Mouse (Mus musculus): ENCODE results near the gene Slc5a6. TPM values are rescaled to one million over a fixed set of nuclear protein-coding genes. Genes with fewer than 3 reads are reported as not detected.
"Not testable (repeated sequence)": the region's sequence is repeated elsewhere in the genome, so short reads cannot be mapped to it uniquely, and the experiment has no call there.

The Slc5a6 gene
- total RNA-seq, 2 experiments from 2014 or later, result 4.3 to 7.1 TPM

- ATAC-seq (replicated peaks; ENCODE audit: low FRiP score, low TSS enrichment, poor library complexity, severe bottlenecking), result not testable (repeated sequence)
These were observed 26.9 kb downstream of the Slc5a6 start for GRCm38 (mm10) chr5:31021790-31022189.

GRCm38 (mm10) chr5:31015913-31016312 lies 32.8 kb downstream of the Slc5a6 start:
- ATAC-seq (replicated peaks; ENCODE audit: low FRiP score, low TSS enrichment, poor library complexity, severe bottlenecking), result no peak

- ATAC-seq (replicated peaks; ENCODE audit: low FRiP score, low TSS enrichment, poor library complexity, severe bottlenecking), result no peak
These were observed 36.0 kb downstream of the Slc5a6 start for GRCm38 (mm10) chr5:31012737-31013136.

GRCm38 (mm10) chr5:31004184-31004583 lies 44.5 kb downstream of the Slc5a6 start:
- ATAC-seq (replicated peaks; ENCODE audit: low FRiP score, low TSS enrichment, poor library complexity, severe bottlenecking), result peak; percentile 82

GRCm38 (mm10) chr5:31001560-31001959 lies 47.2 kb downstream of the Slc5a6 start:
- no peak for ATAC-seq (replicated peaks; ENCODE audit: low FRiP score, low TSS enrichment, poor library complexity, severe bottlenecking)

- no peak for ATAC-seq (replicated peaks; ENCODE audit: low FRiP score, low TSS enrichment, poor library complexity, severe bottlenecking)
These were observed 47.7 kb downstream of the Slc5a6 start for GRCm38 (mm10) chr5:31000993-31001392.

- ATAC-seq (replicated peaks; ENCODE audit: low FRiP score, low TSS enrichment, poor library complexity, severe bottlenecking), result no peak
These were observed 48.6 kb downstream of the Slc5a6 start for GRCm38 (mm10) chr5:31000122-31000521.

- ATAC-seq (replicated peaks; ENCODE audit: low FRiP score, low TSS enrichment, poor library complexity, severe bottlenecking), result no peak
These were observed 49.4 kb downstream of the Slc5a6 start for GRCm38 (mm10) chr5:30999324-30999723.

GRCm38 (mm10) chr5:30998306-30998705 lies 50.4 kb downstream of the Slc5a6 start:
- peak; percentile 82 for ATAC-seq (replicated peaks; ENCODE audit: low FRiP score, low TSS enrichment, poor library complexity, severe bottlenecking)

- no peak for ATAC-seq (replicated peaks; ENCODE audit: low FRiP score, low TSS enrichment, poor library complexity, severe bottlenecking)
These were observed 53.7 kb downstream of the Slc5a6 start for GRCm38 (mm10) chr5:30994910-30995635.

- no peak for ATAC-seq (replicated peaks; ENCODE audit: low FRiP score, low TSS enrichment, poor library complexity, severe bottlenecking)
These were observed 54.6 kb downstream of the Slc5a6 start for GRCm38 (mm10) chr5:30994074-30994473.

- ATAC-seq (replicated peaks; ENCODE audit: low FRiP score, low TSS enrichment, poor library complexity, severe bottlenecking), result no peak
These were observed 55.6 kb downstream of the Slc5a6 start for GRCm38 (mm10) chr5:30992980-30993676.

Other genes starting within 250 kb of the Slc5a6 start
- gene Mapre3, start 234.3 kb downstream of the Slc5a6 start, total RNA-seq (2014; fragmentation: Nextera tagmentation), result 0.25 TPM in 1 of 2 replicates, not detected in the other
- not detected in 2 replicates for gene Mapre3, start 234.3 kb downstream of the Slc5a6 start, total RNA-seq (2017)
- 24.2 and 42.1 TPM in 2 replicates for gene Tmem214, start 180.9 kb downstream of the Slc5a6 start, total RNA-seq (2014; fragmentation: Nextera tagmentation)
- 14.1 and 18.1 TPM in 2 replicates for gene Tmem214, start 180.9 kb downstream of the Slc5a6 start, total RNA-seq (2017)
- gene Agbl5, start 160.2 kb downstream of the Slc5a6 start, total RNA-seq (2014; fragmentation: Nextera tagmentation), result 13.6 and 29.9 TPM in 2 replicates
- 12.1 and 23.3 TPM in 2 replicates for gene Agbl5, start 160.2 kb downstream of the Slc5a6 start, total RNA-seq (2017)
- 270 and 300 TPM in 2 replicates for gene Ost4, start 141.1 kb downstream of the Slc5a6 start, total RNA-seq (2014; fragmentation: Nextera tagmentation)
- gene Ost4, start 141.1 kb downstream of the Slc5a6 start, total RNA-seq (2017), result 278 and 305 TPM in 2 replicates
- 13.5 and 18.9 TPM in 2 replicates for gene Emilin1, start 135.5 kb downstream of the Slc5a6 start, total RNA-seq (2014; fragmentation: Nextera tagmentation)
- 5.7 and 10.3 TPM in 2 replicates for gene Emilin1, start 135.5 kb downstream of the Slc5a6 start, total RNA-seq (2017)
- 80.4 and 113 TPM in 2 replicates for gene Khk, start 127.5 kb downstream of the Slc5a6 start, total RNA-seq (2014; fragmentation: Nextera tagmentation)
- gene Khk, start 127.5 kb downstream of the Slc5a6 start, total RNA-seq (2017), result 64.4 and 90.0 TPM in 2 replicates
- gene Cgref1, start 103.3 kb downstream of the Slc5a6 start, total RNA-seq (2014; fragmentation: Nextera tagmentation), result 0.35 TPM in 1 of 2 replicates, not detected in the other
- 0.46 TPM in 1 of 2 replicates, not detected in the other for gene Cgref1, start 103.3 kb downstream of the Slc5a6 start, total RNA-seq (2017)
- gene Preb, start 88.6 kb downstream of the Slc5a6 start, total RNA-seq (2014; fragmentation: Nextera tagmentation), result 109 and 117 TPM in 2 replicates
- gene Preb, start 88.6 kb downstream of the Slc5a6 start, total RNA-seq (2017), result 28.0 and 39.1 TPM in 2 replicates
- gene Tcf23, start 80.3 kb downstream of the Slc5a6 start, total RNA-seq (2014; fragmentation: Nextera tagmentation), result not detected in 2 replicates
- not detected in 2 replicates for gene Tcf23, start 80.3 kb downstream of the Slc5a6 start, total RNA-seq (2017)
- 27.7 and 51.7 TPM in 2 replicates for gene Atraid, start 612 bp downstream of the Slc5a6 start, total RNA-seq (2014; fragmentation: Nextera tagmentation)
- gene Atraid, start 612 bp downstream of the Slc5a6 start, total RNA-seq (2017), result 50.1 and 57.6 TPM in 2 replicates
- gene Cad, start 5.9 kb upstream of the Slc5a6 start, total RNA-seq (2014; fragmentation: Nextera tagmentation), result 124 and 224 TPM in 2 replicates
- 39.7 and 65.0 TPM in 2 replicates for gene Cad, start 5.9 kb upstream of the Slc5a6 start, total RNA-seq (2017)
- gene Dnajc5g, start 57.4 kb upstream of the Slc5a6 start, total RNA-seq (2014; fragmentation: Nextera tagmentation), result not detected in 2 replicates
- gene Dnajc5g, start 57.4 kb upstream of the Slc5a6 start, total RNA-seq (2017), result not detected in 2 replicates
- not detected in 2 replicates for gene Slc30a3, start 59.3 kb upstream of the Slc5a6 start, total RNA-seq (2014; fragmentation: Nextera tagmentation)
- gene Slc30a3, start 59.3 kb upstream of the Slc5a6 start, total RNA-seq (2017), result not detected in 2 replicates
- gene Trim54, start 67.8 kb upstream of the Slc5a6 start, total RNA-seq (2014; fragmentation: Nextera tagmentation), result not detected in 2 replicates
- gene Trim54, start 67.8 kb upstream of the Slc5a6 start, total RNA-seq (2017), result not detected in 2 replicates
- not detected in 2 replicates for gene Ucn, start 89.9 kb upstream of the Slc5a6 start, total RNA-seq (2014; fragmentation: Nextera tagmentation)
- gene Ucn, start 89.9 kb upstream of the Slc5a6 start, total RNA-seq (2017), result not detected in 2 replicates
- gene Mpv17, start 105.3 kb upstream of the Slc5a6 start, total RNA-seq (2014; fragmentation: Nextera tagmentation), result 13.3 and 22.0 TPM in 2 replicates
- 30.0 and 40.1 TPM in 2 replicates for gene Mpv17, start 105.3 kb upstream of the Slc5a6 start, total RNA-seq (2017)
- gene Gm29609, start 131.0 kb upstream of the Slc5a6 start, total RNA-seq (2014; fragmentation: Nextera tagmentation), result 1.1 and 1.4 TPM in 2 replicates
- 1.3 TPM in 1 of 2 replicates, not detected in the other for gene Gm29609, start 131.0 kb upstream of the Slc5a6 start, total RNA-seq (2017)
- gene Gtf3c2, start 131.2 kb upstream of the Slc5a6 start, total RNA-seq (2014; fragmentation: Nextera tagmentation), result 112 and 159 TPM in 2 replicates
- gene Gtf3c2, start 131.2 kb upstream of the Slc5a6 start, total RNA-seq (2017), result 76.4 and 80.2 TPM in 2 replicates
- 57.7 and 67.6 TPM in 2 replicates for gene Snx17, start 144.3 kb upstream of the Slc5a6 start, total RNA-seq (2014; fragmentation: Nextera tagmentation)
- gene Snx17, start 144.3 kb upstream of the Slc5a6 start, total RNA-seq (2017), result 38.9 and 48.5 TPM in 2 replicates
- gene Eif2b4, start 144.5 kb upstream of the Slc5a6 start, total RNA-seq (2014; fragmentation: Nextera tagmentation), result 116 and 148 TPM in 2 replicates
- 40.0 and 59.0 TPM in 2 replicates for gene Eif2b4, start 144.5 kb upstream of the Slc5a6 start, total RNA-seq (2017)
- gene Zfp513, start 153.4 kb upstream of the Slc5a6 start, total RNA-seq (2014; fragmentation: Nextera tagmentation), result 5.3 and 5.5 TPM in 2 replicates
- gene Zfp513, start 153.4 kb upstream of the Slc5a6 start, total RNA-seq (2017), result 3.2 and 5.6 TPM in 2 replicates
- gene Ppm1g, start 171.8 kb upstream of the Slc5a6 start, total RNA-seq (2014; fragmentation: Nextera tagmentation), result 295 and 300 TPM in 2 replicates
- gene Ppm1g, start 171.8 kb upstream of the Slc5a6 start, total RNA-seq (2017), result 329 and 355 TPM in 2 replicates
- gene Nrbp1, start 191.9 kb upstream of the Slc5a6 start, total RNA-seq (2014; fragmentation: Nextera tagmentation), result 43.4 and 51.1 TPM in 2 replicates
- gene Nrbp1, start 191.9 kb upstream of the Slc5a6 start, total RNA-seq (2017), result 64.9 and 75.5 TPM in 2 replicates
- not detected in 2 replicates for gene Gm9970, start 192.3 kb upstream of the Slc5a6 start, total RNA-seq (2014; fragmentation: Nextera tagmentation)
- not detected in 2 replicates for gene Gm9970, start 192.3 kb upstream of the Slc5a6 start, total RNA-seq (2017)
- gene Krtcap3, start 202.8 kb upstream of the Slc5a6 start, total RNA-seq (2014; fragmentation: Nextera tagmentation), result 0.72 and 7.6 TPM in 2 replicates
- gene Krtcap3, start 202.8 kb upstream of the Slc5a6 start, total RNA-seq (2017), result 2.5 and 8.8 TPM in 2 replicates
- gene Ift172, start 242.2 kb upstream of the Slc5a6 start, total RNA-seq (2014; fragmentation: Nextera tagmentation), result 26.2 and 32.8 TPM in 2 replicates
- 10.7 and 18.0 TPM in 2 replicates for gene Ift172, start 242.2 kb upstream of the Slc5a6 start, total RNA-seq (2017)
- gene Fndc4, start 247.2 kb upstream of the Slc5a6 start, total RNA-seq (2014; fragmentation: Nextera tagmentation), result 0.31 TPM in 1 of 2 replicates, not detected in the other
- gene Fndc4, start 247.2 kb upstream of the Slc5a6 start, total RNA-seq (2017), result not detected in 2 replicates
- gene Gckr, start 248.5 kb upstream of the Slc5a6 start, total RNA-seq (2014; fragmentation: Nextera tagmentation), result not detected in 2 replicates
- gene Gckr, start 248.5 kb upstream of the Slc5a6 start, total RNA-seq (2017), result not detected in 2 replicates